Mouse (Mus musculus) bone marrow, adult 2 months (tissue): ENCODE results near the gene Gm10135. TPM values are rescaled to one million over a fixed set of nuclear protein-coding genes. Genes with fewer than 3 reads are reported as not detected.

Experiments used
- H3K27ac ChIP-seq: fragments of 200-500 bp; 2 replicates; pipeline ENCODE4 v1.5.1; 2012; ENCODE audit warnings: low read depth, mild to moderate bottlenecking, control low read depth, inconsistent platforms, low read length; ENCODE audit not compliant: control insufficient read depth, poor library complexity, insufficient read depth
- H3K4me1 ChIP-seq: fragments of 200-500 bp; 2 replicates; pipeline ENCODE4 v1.6.1; 2011; ENCODE audit warnings: low read length; ENCODE audit not compliant: control insufficient read depth, insufficient read depth
- H3K4me3 ChIP-seq: fragments of 200-500 bp; replicated peaks from 2 replicates; pipeline ENCODE3; 2011; ENCODE audit warnings: mild to moderate bottlenecking, low read depth, low read length, control low read depth; ENCODE audit not compliant: control insufficient read depth
- CTCF ChIP-seq: fragments of 200-500 bp; IDR thresholded peaks from 2 replicates; pipeline ENCODE4 v1.5.1; 2011; ENCODE audit warnings: low read length, control low read depth; ENCODE audit not compliant: control insufficient read depth, insufficient read depth
- POLR2A ChIP-seq: fragments of 200-500 bp; IDR thresholded peaks from 2 replicates; pipeline ENCODE4 v1.6.1; 2011; ENCODE audit warnings: low read depth, mild to moderate bottlenecking, control low read depth, low read length, borderline replicate concordance; ENCODE audit not compliant: control insufficient read depth
- WGBS: fragments of 180-500 bp; shearing (Covaris S2); methylation state at CpG from one replicate; pipeline ENCODE4 v1.1.7; 2018; 5-methylcytosine and 5-hydroxymethylcytosine counted together
- polyA plus RNA-seq: library from polyadenylated mRNA; stranded (reverse); fragments of >200 nt; gene quantifications from 2 replicates; pipeline ENCODE4 v1.2.4, GENCODE M21; 2011; ENCODE audit warnings: low replicate concordance; ENCODE audit not compliant: missing spikeins, insufficient read depth, insufficient read length

Gene Gm10135
- polyA plus RNA-seq, 1 experiment: not detected

DNA sequence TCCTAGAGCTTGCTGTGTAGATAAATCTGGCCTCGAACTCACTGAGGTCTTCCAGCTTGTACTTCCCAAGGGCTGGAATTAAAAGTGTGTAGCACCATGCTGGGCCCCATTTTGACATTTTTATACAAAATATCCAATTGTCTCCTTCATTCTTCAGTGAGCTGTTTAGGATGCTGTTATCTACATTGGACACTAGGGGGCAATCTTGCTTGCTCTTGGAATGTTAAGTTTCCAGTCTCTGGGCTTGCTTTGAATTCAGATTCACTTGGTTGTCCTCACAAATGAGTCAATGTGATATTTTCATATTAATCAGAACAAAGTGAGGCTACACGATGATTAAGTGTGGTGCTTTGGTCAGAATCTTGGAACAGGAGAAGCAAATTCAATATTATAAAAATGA is 9.6 kb upstream of the Gm10135 start:
- no peaks in the 10 kb centered on the region for H3K4me1 ChIP-seq
- TF ChIP-seq POLR2A (no peak), CTCF (no peak)
- WGBS: 3% methylated on average over 2 of the region's 2 CpGs
- no peak overlapping the region for H3K4me3 ChIP-seq
- no peak overlapping the region for H3K27ac ChIP-seq

DNA sequence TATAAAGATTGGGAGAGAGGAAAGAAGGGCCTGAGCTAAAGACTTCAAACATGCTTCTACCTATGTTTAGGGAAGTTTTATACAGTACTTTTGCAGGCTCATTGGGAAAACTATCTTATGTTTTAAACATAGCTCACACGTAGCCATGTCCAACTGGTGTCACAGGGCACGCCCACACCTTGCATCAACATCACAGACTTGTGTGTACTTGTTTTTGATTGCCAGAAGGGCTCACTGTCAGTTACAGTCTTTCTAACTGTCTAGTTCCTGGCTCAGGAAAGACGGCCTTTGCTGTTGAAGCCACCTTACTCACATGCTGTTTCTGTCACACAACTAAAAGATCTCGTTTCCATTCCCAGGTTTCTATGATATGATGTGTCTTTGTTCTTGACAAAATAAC is 2.0 kb upstream of the Gm10135 start:
- 85% methylated on average over 4 of the region's 4 CpGs for WGBS
- Histone ChIP-seq H3K27ac (no peak overlapping the region), H3K4me3 (no peak overlapping the region), H3K4me1 (no peaks in the 10 kb centered on the region)
- TF ChIP-seq CTCF (no peak), POLR2A (no peak)

DNA sequence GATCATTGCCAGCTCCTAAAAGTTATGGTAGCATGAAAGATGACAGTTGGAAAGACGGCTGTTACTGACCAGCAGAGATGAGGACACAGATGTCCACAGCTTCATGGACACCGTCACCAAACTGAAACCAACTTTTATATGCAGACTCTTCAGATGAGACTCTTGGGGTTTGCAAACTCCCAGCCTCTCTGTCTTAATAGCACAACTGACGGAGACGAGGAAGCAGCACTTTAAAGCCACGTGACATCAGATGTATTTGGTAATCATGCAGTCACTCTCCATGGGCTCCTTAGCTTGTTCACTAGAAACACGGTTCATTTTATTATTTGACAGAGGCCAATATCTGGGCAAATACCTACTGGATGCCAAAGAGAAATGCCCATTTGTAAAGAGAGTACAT is 1.5 kb upstream of the Gm10135 start:
- no peak overlapping the region for H3K4me3 ChIP-seq
- H3K4me1 ChIP-seq: no peaks in the 10 kb centered on the region
- WGBS: 57% methylated on average over 6 of the region's 6 CpGs
- no peak overlapping the region for H3K27ac ChIP-seq
- TF ChIP-seq POLR2A (no peak), CTCF (no peak)

DNA sequence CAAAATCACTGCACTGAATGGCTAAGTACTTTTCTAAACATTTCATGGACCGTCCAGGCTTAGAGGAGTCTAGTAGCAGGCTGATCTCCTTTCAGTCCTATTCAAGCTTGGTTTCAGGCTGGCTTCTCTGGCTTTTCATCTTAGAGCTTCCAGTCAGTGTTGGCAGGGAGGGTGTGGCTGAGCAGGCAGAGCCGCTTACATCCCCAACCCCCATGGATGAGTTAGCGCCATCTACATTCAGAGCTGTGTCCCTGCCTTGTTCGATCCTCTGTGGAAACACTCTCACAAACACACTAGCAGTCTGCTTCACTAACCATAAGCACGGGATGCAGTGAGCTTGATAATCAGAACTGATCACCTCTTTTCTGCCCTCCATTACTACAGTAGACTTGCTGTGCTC is 1.6 kb downstream of the Gm10135 start:
- WGBS: 89% methylated on average over 5 of the region's 5 CpGs

GRCm38 (mm10) chr5:72972435-72972834 is 2.1 kb downstream of the Gm10135 start:
- WGBS: 80% methylated on average over 4 of the region's 4 CpGs

More for the DNA sequence above, 1.6 kb downstream of the Gm10135 start:
- no peak overlapping the region for H3K4me3 ChIP-seq
- no peaks in the 10 kb centered on the region for H3K4me1 ChIP-seq
- no peak overlapping the region for H3K27ac ChIP-seq
- TF ChIP-seq POLR2A (no peak), CTCF (no peak)

GRCm38 (mm10) chr5:72965706-72966105 is 8.8 kb downstream of the Gm10135 start:
- Histone ChIP-seq H3K4me1 (no peaks in the 10 kb centered on the region), H3K4me3 (no peak overlapping the region), H3K27ac (no peak overlapping the region)
- TF ChIP-seq CTCF (no peak), POLR2A (no peak)
- 28% methylated on average over 3 of the region's 3 CpGs for WGBS

More at GRCm38 (mm10) chr5:72972435-72972834, 2.1 kb downstream of the Gm10135 start:
- H3K4me3 ChIP-seq: no peak overlapping the region
- H3K4me1 ChIP-seq: no peaks in the 10 kb centered on the region
- TF ChIP-seq POLR2A (no peak), CTCF (no peak)
- H3K27ac ChIP-seq: no peak overlapping the region

DNA sequence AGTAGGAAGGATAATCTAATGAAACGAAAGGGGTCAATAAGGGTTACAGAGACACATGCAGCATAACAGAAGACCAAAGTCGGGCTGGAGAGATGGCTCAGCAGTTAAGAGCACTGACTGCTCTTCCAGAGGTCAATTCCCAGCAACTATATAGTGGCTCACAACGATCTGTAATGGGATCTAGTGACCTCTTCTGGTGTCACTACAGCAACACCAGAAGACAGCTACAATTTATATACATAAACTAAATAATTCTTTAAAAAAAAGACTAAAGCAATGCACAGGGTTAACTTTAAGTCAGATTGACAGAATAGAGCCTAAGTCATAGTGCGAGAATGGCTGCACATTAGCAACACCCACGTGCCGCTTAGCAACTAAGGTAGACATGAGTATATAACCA is 14.4 kb downstream of the Gm10135 start:
- WGBS: 86% methylated on average over 6 of the region's 6 CpGs

DNA sequence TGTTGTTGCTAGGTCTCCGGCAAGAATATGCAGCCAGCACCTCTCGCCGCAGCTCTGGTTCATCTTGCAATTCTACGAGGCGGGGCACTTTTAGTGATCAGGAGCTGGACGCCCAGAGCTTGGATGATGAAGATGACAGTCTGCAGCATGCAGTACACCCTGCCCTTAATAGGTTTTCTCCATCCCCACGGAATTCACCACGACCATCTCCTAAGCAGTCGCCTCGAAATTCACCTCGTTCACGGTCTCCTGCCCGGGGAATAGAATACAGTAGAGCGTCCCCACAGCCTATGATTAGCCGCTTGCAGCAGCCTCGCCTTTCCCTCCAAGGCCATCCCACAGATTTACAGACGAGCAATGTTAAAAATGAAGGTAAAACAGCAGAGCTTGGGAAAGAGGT is 17.2 kb downstream of the Gm10135 start:
- Histone ChIP-seq H3K4me1 (no peaks in the 10 kb centered on the region), H3K27ac (no peak overlapping the region), H3K4me3 (no peak overlapping the region)
- 90% methylated on average over 17 of the region's 17 CpGs for WGBS
- TF ChIP-seq POLR2A (no peak), CTCF (no peak)

More for the DNA sequence above, 14.4 kb downstream of the Gm10135 start:
- TF ChIP-seq CTCF: no peak
- TF ChIP-seq POLR2A: no peak
- H3K4me3 ChIP-seq: no peak overlapping the region
- H3K4me1 ChIP-seq: no peaks in the 10 kb centered on the region
- no peak overlapping the region for H3K27ac ChIP-seq

- WGBS: 85% methylated on average over 3 of the region's 3 CpGs
- Histone ChIP-seq H3K4me3 (no peak overlapping the region), H3K4me1 (no peaks in the 10 kb centered on the region), H3K27ac (no peak overlapping the region)
- TF ChIP-seq CTCF (no peak), POLR2A (no peak)
Observed at GRCm38 (mm10) chr5:72953996-72954604, 20.4 kb downstream of the Gm10135 start.
